In genomic region chr1:153308915-153309296, GRCm38 (mm10) we compare ENCODE assay signal across 8 mouse cellular contexts. TPM values are rescaled to one million over a fixed set of nuclear protein-coding genes. Genes with fewer than 3 reads are reported as not detected.
DNase-seq lines count a peak whose midpoint lies in the region; ATAC-seq lines count a peak whose summit lies in the region.

No protein-coding gene starts in this region.

- peak; percentile 49 to 56 for DNase-seq in left cerebral cortex, postnatal 10 days (ENCODE audit: extremely low spot score in 1 of 2, low spot score in 2 of 2)
- no peak for DNase-seq in left cerebral cortex, postnatal 4 days
- no peak for DNase-seq in kidney, adult 8-10 months

- intact Hi-C loops in left cerebral cortex, postnatal 10 days (cut with DNase I) = no loop called here
- intact Hi-C loops in left cerebral cortex, postnatal 4 days (cut with DNase I) = no loop called here

- H3K4me1 ChIP-seq in brown adipose tissue, adult 24 weeks (ENCODE audit: control insufficient read depth, insufficient read depth, insufficient read length, low read length) = peaks cover 35% of the 10 kb centered on the region
- H3K4me1 ChIP-seq in heart, embryonic 12.5 days (replicated peaks) = peaks cover 59% of the 10 kb centered on the region
- H3K4me1 ChIP-seq in liver, embryonic 16.5 days (ENCODE audit: control insufficient read depth, low read depth, low read length) = peaks cover 12% of the 10 kb centered on the region
- peaks cover 30% of the 10 kb centered on the region for H3K4me1 ChIP-seq in stomach, embryonic 16.5 days (ENCODE audit: control insufficient read depth, insufficient read depth, low read length)

- no peaks in the 10 kb centered on the region; the same call in 1 of the 2 replicates for H3K9me3 ChIP-seq in heart, embryonic 12.5 days (replicated peaks)
- H3K9me3 ChIP-seq in liver, embryonic 16.5 days (replicated peaks; ENCODE audit: control insufficient read depth, low read length) = no peaks in the 10 kb centered on the region
- H3K9me3 ChIP-seq in stomach, embryonic 16.5 days (replicated peaks; ENCODE audit: control insufficient read depth, low read length) = no peaks in the 10 kb centered on the region

- H3K27ac ChIP-seq in brown adipose tissue, adult 24 weeks (replicated peaks; ENCODE audit: low read depth, low read length) = peak overlapping the region; percentile 67
- H3K27ac ChIP-seq in heart, embryonic 12.5 days (ENCODE audit: poor library complexity, severe bottlenecking) = peak overlapping the region; percentile 62
- H3K27ac ChIP-seq in liver, embryonic 16.5 days (ENCODE audit: low read length) = peak overlapping the region; percentile 62; the same call in 1 of the 2 replicates
- peak overlapping the region; percentile 92 for H3K27ac ChIP-seq in stomach, embryonic 16.5 days (ENCODE audit: low read length)

- no peak overlapping the region for H3K4me3 ChIP-seq in brown adipose tissue, adult 24 weeks (ENCODE audit: insufficient read depth, low read depth, low read length)
- H3K4me3 ChIP-seq in heart, embryonic 12.5 days = no peak overlapping the region
- H3K4me3 ChIP-seq in liver, embryonic 16.5 days (ENCODE audit: low read depth, low read length) = no peak overlapping the region
- H3K4me3 ChIP-seq in stomach, embryonic 16.5 days (replicated peaks; ENCODE audit: low read length) = no peak overlapping the region

- H3K9ac ChIP-seq in heart, embryonic 12.5 days = no peak overlapping the region
- H3K9ac ChIP-seq in liver, embryonic 16.5 days (ENCODE audit: low read depth, low read length) = no peak overlapping the region
- peak overlapping the region; percentile 40; the same call in 1 of the 2 replicates for H3K9ac ChIP-seq in stomach, embryonic 16.5 days (ENCODE audit: low read length)

- H3K4me2 ChIP-seq in heart, embryonic 12.5 days = 0 out of 2 replicates have a peak overlapping the region, but pooled peaks have one; percentile 14
- H3K4me2 ChIP-seq in liver, embryonic 16.5 days (ENCODE audit: low read depth, low read length) = no peak overlapping the region; the same call in 1 of the 2 replicates
- H3K4me2 ChIP-seq in stomach, embryonic 16.5 days (ENCODE audit: low read depth, low read length) = peak overlapping the region; percentile 33; the same call in 1 of the 2 replicates

- 63% methylated on average over 10 of the region's 10 CpGs for WGBS in heart, embryonic 12.5 days
- WGBS in liver, embryonic 16.5 days (ENCODE audit: insufficient replicate concordance) = 40% methylated on average over 10 of the region's 10 CpGs
- 55% methylated on average over 10 of the region's 10 CpGs for WGBS in stomach, embryonic 16.5 days

- no peak for ATAC-seq in heart, embryonic 12.5 days (ENCODE audit: insufficient number of reproducible peaks, low FRiP score)
- no peak for ATAC-seq in liver, embryonic 16.5 days (ENCODE audit: low read depth)
- ATAC-seq in stomach, embryonic 16.5 days (ENCODE audit: insufficient read depth, low FRiP score) = no peak
- ATAC-seq in megakaryocyte-erythroid progenitor cell, adult 5-6 weeks (replicated peaks; ENCODE audit: low FRiP score, low TSS enrichment, poor library complexity, severe bottlenecking) = no peak

- H3K27me3 ChIP-seq in heart, embryonic 12.5 days (replicated peaks) = no peaks in the 10 kb centered on the region
- no peaks in the 10 kb centered on the region for H3K27me3 ChIP-seq in liver, embryonic 16.5 days (ENCODE audit: control insufficient read depth, insufficient read depth, low read depth, low read length)
- H3K27me3 ChIP-seq in stomach, embryonic 16.5 days (ENCODE audit: control insufficient read depth, insufficient read depth, low read length) = no peaks in the 10 kb centered on the region

- H3K36me3 ChIP-seq in heart, embryonic 12.5 days = peaks cover 7% of the 10 kb centered on the region
- 0 out of 2 replicates have a peak, but pooled peaks cover 2% of the 10 kb centered on the region for H3K36me3 ChIP-seq in liver, embryonic 16.5 days (ENCODE audit: control insufficient read depth, insufficient read depth)
- no peaks in the 10 kb centered on the region for H3K36me3 ChIP-seq in stomach, embryonic 16.5 days (ENCODE audit: control insufficient read depth, insufficient read depth, low read length)

RNA-seq across cellular contexts. Expression of gene Lamc1, which starts 23.7 kb away (rescaled TPM):
- 10 to 100 TPM; 42.6 to 44.3 TPM for total RNA-seq in left cerebral cortex, postnatal 10 days (2021)
- 10 to 100 TPM; 41.9 to 46.2 TPM for total RNA-seq in left cerebral cortex, postnatal 4 days (2021)
- polyA plus RNA-seq in brown adipose tissue, adult 24 weeks (2012; ENCODE audit: insufficient read depth, insufficient read length, missing spikeins) = 47.1 and 62.0 TPM in 2 replicates
- 134 and 146 TPM in 2 replicates for polyA plus RNA-seq in heart, embryonic 12.5 days (2016; fragmentation: Nextera tagmentation; extraction: Ambion mirVana)
- polyA plus RNA-seq in liver, embryonic 16.5 days (2015; fragmentation: Nextera tagmentation; extraction: Ambion mirVana) = 7.7 and 8.9 TPM in 2 replicates
- polyA plus RNA-seq in stomach, embryonic 16.5 days (2015; fragmentation: Nextera tagmentation; extraction: Ambion mirVana) = 63.4 and 68.0 TPM in 2 replicates
- 2.7 and 3.0 TPM in 2 replicates for total RNA-seq in megakaryocyte-erythroid progenitor cell, adult 5-6 weeks (2014; fragmentation: Nextera tagmentation)
- total RNA-seq in megakaryocyte-erythroid progenitor cell, adult 5-6 weeks (2017) = 0.91 and 1.3 TPM in 2 replicates

Comparison
In these comparisons a context has a peak if more than half of its experiments do, and no peak if none do; other contexts are left out.
1. DNase-seq: peak in left cerebral cortex, postnatal 10 days (2 of 2); none in left cerebral cortex, postnatal 4 days (single experiment) and kidney, adult 8-10 months (0 of 2).
2. Peak in every context shown above with its lines, with median percentiles within 50 percentile points of each other: H3K27ac ChIP-seq.